Mouse (Mus musculus): Measurements from ENCODE around the gene Rnft2. TPM values are rescaled to one million over a fixed set of nuclear protein-coding genes. Genes with fewer than 3 reads are reported as not detected.

Rnft2 gene
- polyA plus RNA-seq, 1 experiment from 2014 or later: 9.7 TPM

- no peak overlapping the region for H3K4me3 ChIP-seq
- 72% methylated on average over 3 of the region's 3 CpGs for WGBS
- H3K4me1 ChIP-seq (replicated peaks): peaks cover 68% of the 10 kb centered on the region
- peak overlapping the region; percentile 50; the same call in 1 of the 2 replicates for H3K9ac ChIP-seq
- peak overlapping the region; percentile 21; the same call in 1 of the 2 replicates for H3K4me2 ChIP-seq
- peaks cover 26% of the 10 kb centered on the region for H3K36me3 ChIP-seq
- H3K27me3 ChIP-seq: no peaks in the 10 kb centered on the region
- no peak for ATAC-seq (ENCODE audit: low read depth)
- H3K9me3 ChIP-seq: no peaks in the 10 kb centered on the region
- H3K27ac ChIP-seq (replicated peaks): peak overlapping the region; percentile 86
Observed at GRCm38 (mm10) chr5:118145458-118145857, 99.5 kb downstream of the Rnft2 start.

GRCm38 (mm10) chr5:118144770-118145169 lies 100.1 kb downstream of the Rnft2 start:
- Histone ChIP-seq H3K4me1 (replicated peaks) (peaks cover 68% of the 10 kb centered on the region), H3K4me3 (no peak overlapping the region), H3K9ac (peak overlapping the region; percentile 31; the same call in 1 of the 2 replicates)

GRCm38 (mm10) chr5:118144327-118144726 lies 100.6 kb downstream of the Rnft2 start:
- ATAC-seq (ENCODE audit: low read depth): no peak
- H3K4me2 ChIP-seq: no peak overlapping the region
- no peak overlapping the region for H3K27ac ChIP-seq (replicated peaks)
- H3K27me3 ChIP-seq: no peaks in the 10 kb centered on the region
- peaks cover 63% of the 10 kb centered on the region for H3K4me1 ChIP-seq (replicated peaks)
- no peak overlapping the region for H3K4me3 ChIP-seq
- peaks cover 33% of the 10 kb centered on the region for H3K36me3 ChIP-seq
- H3K9me3 ChIP-seq: no peaks in the 10 kb centered on the region
- H3K9ac ChIP-seq: 0 out of 2 replicates have a peak overlapping the region, but pooled peaks have one; percentile 17
- 92% methylated on average over 4 of the region's 4 CpGs for WGBS

More at GRCm38 (mm10) chr5:118144770-118145169, 100.1 kb downstream of the Rnft2 start:
- H3K27ac ChIP-seq (replicated peaks): 0 out of 2 replicates have a peak overlapping the region, but pooled peaks have one; percentile 86
- no peak for ATAC-seq (ENCODE audit: low read depth)
- H3K4me2 ChIP-seq: no peak overlapping the region
- no peaks in the 10 kb centered on the region for H3K27me3 ChIP-seq
- peaks cover 29% of the 10 kb centered on the region for H3K36me3 ChIP-seq
- H3K9me3 ChIP-seq: no peaks in the 10 kb centered on the region
- WGBS: 90% methylated on average over 6 of the region's 6 CpGs

GRCm38 (mm10) chr5:118143211-118144026 lies 101.5 kb downstream of the Rnft2 start:
- Histone ChIP-seq H3K4me2 (no peak overlapping the region), H3K9ac (no peak overlapping the region), H3K4me3 (no peak overlapping the region), H3K36me3 (peaks cover 42% of the 10 kb centered on the region), H3K27ac (replicated peaks) (no peak overlapping the region), H3K27me3 (no peaks in the 10 kb centered on the region), H3K9me3 (no peaks in the 10 kb centered on the region), H3K4me1 (replicated peaks) (peaks cover 60% of the 10 kb centered on the region)
- ATAC-seq (ENCODE audit: low read depth): no peak
- WGBS: 80% methylated on average over 12 of the region's 12 CpGs

GRCm38 (mm10) chr5:118142471-118142870 lies 102.4 kb downstream of the Rnft2 start:
- WGBS: 88% methylated on average over 8 of the region's 8 CpGs
- Histone ChIP-seq H3K9ac (no peak overlapping the region), H3K27ac (replicated peaks) (0 out of 2 replicates have a peak overlapping the region, but pooled peaks have one; percentile 9), H3K4me2 (no peak overlapping the region), H3K4me1 (replicated peaks) (peaks cover 55% of the 10 kb centered on the region), H3K27me3 (no peaks in the 10 kb centered on the region), H3K9me3 (no peaks in the 10 kb centered on the region), H3K36me3 (peaks cover 50% of the 10 kb centered on the region), H3K4me3 (no peak overlapping the region)
- ATAC-seq (ENCODE audit: low read depth): no peak

Other genes starting within 250 kb of the Rnft2 start
- gene Tesc, start 217.4 kb downstream of the Rnft2 start, polyA plus RNA-seq (2015; fragmentation: Nextera tagmentation; extraction: Ambion mirVana): 1.8 and 2.1 TPM in 2 replicates
- gene Fbxw8, start 89.7 kb downstream of the Rnft2 start, polyA plus RNA-seq (2015; fragmentation: Nextera tagmentation; extraction: Ambion mirVana): 25.1 and 25.5 TPM in 2 replicates
- gene Hrk, start 80.5 kb downstream of the Rnft2 start, polyA plus RNA-seq (2015; fragmentation: Nextera tagmentation; extraction: Ambion mirVana): 3.3 and 3.4 TPM in 2 replicates
- 13.6 and 14.9 TPM in 2 replicates for gene 2410131K14Rik, start 111 bp upstream of the Rnft2 start, polyA plus RNA-seq (2015; fragmentation: Nextera tagmentation; extraction: Ambion mirVana)